Mouse (Mus musculus): ENCODE data around the gene Rpl27.
"Not testable (repeated sequence)": the region's sequence is repeated elsewhere in the genome, so short reads cannot be mapped to it uniquely, and the experiment has no call there.

GRCm38 (mm10) chr11:101438006-101438405, 4.1 kb upstream of the Rpl27 start:
- TF ChIP-seq CTCF (IDR thresholded peaks at IDR 0.05 in 2 of 3, conservative IDR thresholded peaks at IDR 0.05 in 1 of 3; ENCODE audit: control insufficient read depth in 1 of 3, insufficient read depth in 1 of 3, low read depth in 2 of 3, low read length in 3 of 3, poor library complexity in 1 of 3, severe bottlenecking in 1 of 3); EP300 (IDR thresholded peaks at IDR 0.05; ENCODE audit: low read depth in 1 of 2, low read length in 2 of 2); JUND (IDR thresholded peaks at IDR 0.05; ENCODE audit: low read depth, low read length); MAX (IDR thresholded peaks at IDR 0.05; ENCODE audit: low read length); MYC (IDR thresholded peaks at IDR 0.05; ENCODE audit: low read depth, low read length); NRF1 (IDR thresholded peaks at IDR 0.05; ENCODE audit: insufficient read depth, low read depth, low read length, poor library complexity, severe bottlenecking): not testable (repeated sequence)
- peak; percentile 89 for TF ChIP-seq TBP (IDR thresholded peaks at IDR 0.05; ENCODE audit: low read depth, low read length)

Measured in MEL (cell line).